Mouse (Mus musculus) cerebellum, adult 11 months (tissue): ENCODE results near the gene Ivns1abp.
"Not testable (repeated sequence)": the region's sequence is repeated elsewhere in the genome, so short reads cannot be mapped to it uniquely, and the experiment has no call there.

Source experiments
- DNase-seq: peaks from one replicate; pipeline ENCODE4 v3.0.0; 2022

The Ivns1abp gene

DNA sequence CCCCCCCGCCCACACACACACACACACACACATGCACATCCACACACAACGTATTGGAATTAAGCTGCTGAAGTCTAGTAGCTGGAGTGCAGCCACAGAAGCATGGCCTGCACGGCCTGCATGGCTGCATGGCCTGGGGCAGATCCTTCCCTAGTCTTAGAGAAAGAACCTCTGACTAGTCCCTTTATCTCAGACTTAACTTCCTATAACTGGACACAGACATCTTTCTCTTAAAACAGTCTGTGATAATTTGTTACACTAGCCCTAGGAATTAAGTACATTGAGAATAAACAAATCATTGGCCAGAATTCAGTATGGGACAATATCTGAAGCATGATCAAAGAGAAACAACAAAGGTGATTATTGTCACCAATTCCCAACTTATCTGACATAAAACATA lies 2.0 kb upstream of the Ivns1abp start:
- no peak for DNase-seq

GRCm38 (mm10) chr1:151342968-151343367 lies 1.3 kb upstream of the Ivns1abp start:
- no peak for DNase-seq

DNA sequence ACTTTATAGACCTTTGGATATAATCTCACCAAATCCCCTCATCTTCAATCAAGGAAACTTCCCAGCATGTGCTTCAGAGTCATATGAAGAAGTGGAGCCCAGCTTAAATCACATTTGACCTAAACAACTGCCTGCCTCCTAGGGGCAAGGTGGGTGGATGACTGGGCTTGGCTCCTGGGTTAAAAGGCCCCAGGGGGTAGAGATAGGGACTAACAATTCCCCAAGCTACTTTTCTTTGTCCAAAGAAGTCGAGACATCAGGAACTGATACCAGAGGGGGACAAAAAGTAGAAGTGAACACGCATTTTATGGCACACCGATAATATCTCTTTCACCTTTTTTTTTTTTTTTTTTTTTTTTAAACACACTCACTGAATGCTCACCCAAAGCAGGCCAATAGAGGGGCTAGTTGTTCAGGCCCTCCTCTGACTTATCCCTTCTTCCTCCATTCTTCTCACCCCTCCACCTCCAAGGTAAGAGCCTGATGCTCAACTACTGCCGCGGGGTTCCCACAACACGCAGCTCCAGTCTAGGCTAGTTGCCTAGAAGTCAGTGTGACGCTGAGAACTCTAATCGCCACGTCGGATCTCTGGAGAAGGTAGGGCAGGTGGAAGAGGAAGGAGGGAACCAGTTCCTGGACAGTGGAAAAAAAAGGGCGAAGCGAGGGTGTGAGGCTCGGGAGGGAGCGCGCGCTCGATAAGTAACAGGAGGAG lies 550 bp upstream of the Ivns1abp start:
- peak; percentile 15 for DNase-seq

GRCm38 (mm10) chr1:151345109-151345862 lies 1.0 kb downstream of the Ivns1abp start:
- DNase-seq: peak; percentile 95

GRCm38 (mm10) chr1:151345863-151346195 lies 1.6 kb downstream of the Ivns1abp start:
- DNase-seq: no peak

GRCm38 (mm10) chr1:151346681-151347127 lies 2.4 kb downstream of the Ivns1abp start:
- DNase-seq: no peak

DNA sequence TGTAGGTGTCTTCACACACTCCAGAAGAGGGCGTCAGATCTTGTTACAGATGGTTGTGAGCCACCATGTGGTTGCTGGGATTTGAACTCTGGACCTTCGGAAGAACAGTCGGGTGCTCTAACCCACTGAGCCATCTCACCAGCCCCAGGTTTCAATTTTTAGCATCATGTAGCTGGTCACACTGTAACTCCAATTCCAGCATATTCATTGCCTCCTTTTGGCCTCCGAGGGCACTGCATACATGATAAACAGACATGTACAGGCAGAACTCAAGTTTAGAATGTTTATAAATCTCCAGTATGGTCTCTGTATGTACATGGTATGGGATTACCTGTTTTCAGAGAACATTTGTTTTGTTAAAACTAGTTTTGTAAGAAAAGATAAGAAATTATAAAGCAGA lies 4.0 kb downstream of the Ivns1abp start:
- not testable (repeated sequence) for DNase-seq

DNA sequence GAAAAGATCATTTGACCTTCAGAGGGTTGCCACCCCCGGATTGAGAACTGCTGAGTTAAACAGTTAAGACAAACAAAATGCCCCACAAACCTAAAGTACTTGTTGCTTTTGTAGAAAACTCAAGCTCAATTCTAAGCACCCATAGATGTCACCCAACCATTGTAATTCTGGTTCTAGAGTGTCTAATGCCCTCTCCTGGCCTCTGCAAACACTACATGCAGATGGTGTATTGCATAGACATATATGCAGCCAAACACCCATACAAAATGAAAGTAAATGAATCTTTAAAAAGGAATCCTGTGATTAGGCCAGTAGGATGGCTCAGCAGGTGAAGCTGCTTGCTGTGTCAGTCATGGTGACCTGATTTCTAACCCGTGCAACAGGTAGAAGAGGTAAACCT lies 8.6 kb downstream of the Ivns1abp start:
- no peak for DNase-seq

DNA sequence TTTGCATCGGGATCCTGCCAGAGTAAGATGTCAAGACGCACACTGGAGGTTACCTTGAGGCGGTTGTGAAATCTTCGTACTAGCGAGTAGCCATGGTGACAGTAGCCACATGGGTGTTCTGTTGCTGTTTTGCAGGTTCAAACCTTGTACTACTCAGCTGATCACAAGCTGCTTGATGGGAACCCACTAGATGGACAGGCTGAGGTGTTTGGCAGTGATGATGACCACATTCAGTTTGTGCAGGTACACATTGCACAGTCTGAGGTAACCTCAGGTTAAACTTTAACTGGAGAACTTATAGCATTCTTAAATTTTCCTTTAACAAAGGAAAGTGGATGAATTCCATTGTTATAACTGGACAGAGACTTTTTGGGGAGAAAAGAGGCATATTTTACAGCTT lies 11.7 kb downstream of the Ivns1abp start:
- DNase-seq: no peak

DNA sequence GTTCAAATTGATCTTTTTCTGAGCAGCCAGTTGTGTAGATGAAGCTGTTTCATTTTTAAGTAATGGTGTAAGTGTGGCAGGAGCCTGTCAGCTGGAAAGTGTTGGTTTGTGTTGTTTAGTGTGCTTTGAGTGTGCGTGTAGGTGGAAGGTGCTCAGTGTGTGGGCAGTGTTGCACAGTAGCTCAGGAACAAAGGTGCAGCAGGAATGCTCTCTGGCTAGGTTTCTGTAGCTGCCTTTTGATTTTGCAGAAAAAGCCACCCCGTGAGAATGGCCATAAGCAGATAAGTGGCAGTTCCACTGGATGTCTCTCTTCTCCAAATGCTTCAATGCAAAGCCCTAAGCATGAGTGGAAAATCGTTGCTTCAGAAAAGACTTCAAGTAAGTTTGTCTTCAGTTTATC lies 15.1 kb downstream of the Ivns1abp start:
- DNase-seq: no peak

DNA sequence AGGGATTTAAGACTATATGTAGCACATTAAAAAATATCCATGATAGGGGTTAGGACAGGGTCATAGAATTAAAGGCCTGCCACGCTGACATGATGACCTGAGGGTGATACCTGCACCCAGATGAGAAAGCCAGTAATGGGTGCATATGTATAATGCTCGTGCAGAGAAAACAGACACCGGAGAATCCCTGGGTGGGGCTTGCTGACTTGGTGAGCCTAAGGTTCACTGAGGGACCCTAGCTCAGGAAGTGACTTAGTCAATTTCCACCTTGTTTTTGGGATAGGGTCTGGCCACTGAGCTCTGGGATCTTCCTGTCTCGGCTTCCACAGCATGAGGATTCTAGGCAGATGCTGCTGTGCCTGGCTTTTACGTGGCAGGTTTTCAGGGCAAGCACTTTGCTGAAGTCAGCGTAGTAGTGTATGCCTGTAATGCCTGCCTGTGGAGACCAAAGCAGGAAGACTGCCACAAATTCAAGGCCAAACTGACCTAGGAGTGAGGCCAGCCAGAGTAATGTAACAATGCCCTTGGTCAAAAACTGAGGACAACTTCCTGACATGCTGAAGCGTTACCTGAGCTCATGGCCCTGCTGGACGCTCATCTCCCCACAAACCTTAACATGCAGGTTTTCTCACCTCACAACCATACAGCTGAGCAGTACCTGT lies 22.8 kb downstream of the Ivns1abp start:
- no peak for DNase-seq

- no peak for DNase-seq
Observed at GRCm38 (mm10) chr1:151367721-151368324, 23.5 kb downstream of the Ivns1abp start.

GRCm38 (mm10) chr1:151368444-151368843 lies 24.2 kb downstream of the Ivns1abp start:
- no peak for DNase-seq

- no peak for DNase-seq
Observed at GRCm38 (mm10) chr1:151370573-151370972, 26.3 kb downstream of the Ivns1abp start.

- DNase-seq: no peak
Observed at GRCm38 (mm10) chr1:151371543-151371942, 27.3 kb downstream of the Ivns1abp start.

GRCm38 (mm10) chr1:151372823-151373222 lies 28.5 kb downstream of the Ivns1abp start:
- DNase-seq: no peak

- no peak for DNase-seq
Observed at GRCm38 (mm10) chr1:151377353-151377752, 33.1 kb downstream of the Ivns1abp start.

- DNase-seq: no peak
Observed at GRCm38 (mm10) chr1:151390029-151390428, 45.8 kb downstream of the Ivns1abp start.

- DNase-seq: no peak
Observed at GRCm38 (mm10) chr1:151409827-151410226, 65.5 kb downstream of the Ivns1abp start.
